Mouse (Mus musculus) cortical plate, adult 2 months (tissue): Measurements from ENCODE around the gene Pip4k2b. TPM values are rescaled to one million over a fixed set of nuclear protein-coding genes. Genes with fewer than 3 reads are reported as not detected.
"Not testable (repeated sequence)": the region's sequence is repeated elsewhere in the genome, so short reads cannot be mapped to it uniquely, and the experiment has no call there.

Experiments
- H3K27ac ChIP-seq: fragments of 200-500 bp; 2 replicates; pipeline ENCODE4 v1.5.1; 2012; ENCODE audit warnings: low read length, control low read depth, inconsistent platforms; ENCODE audit not compliant: insufficient read depth
- H3K4me1 ChIP-seq: fragments of 200-500 bp; 2 replicates; pipeline ENCODE4 v1.6.1; 2011; ENCODE audit warnings: low read length; ENCODE audit not compliant: control insufficient read depth, insufficient read depth
- H3K4me3 ChIP-seq: fragments of 200-500 bp; 2 replicates; pipeline ENCODE4 v1.5.1; 2011; ENCODE audit warnings: mild to moderate bottlenecking, low read length, control low read depth; ENCODE audit not compliant: insufficient read depth
- CTCF ChIP-seq: fragments of 200-500 bp; IDR thresholded peaks from 2 replicates; pipeline ENCODE4 v1.5.1; 2011; ENCODE audit warnings: mild to moderate bottlenecking, control low read depth, low read length; ENCODE audit not compliant: insufficient read depth; ENCODE audit errors: extremely low read depth
- POLR2A ChIP-seq: fragments of 200-500 bp; IDR thresholded peaks from 2 replicates; pipeline ENCODE4 v1.6.1; 2011; ENCODE audit warnings: mild to moderate bottlenecking, low read length, control low read depth; ENCODE audit not compliant: insufficient read depth; ENCODE audit errors: extremely low read depth
- polyA plus RNA-seq: library from polyadenylated mRNA; depleted of rRNA; stranded (reverse); fragments of >200 nt; gene quantifications from 2 replicates; pipeline ENCODE4 v1.2.3, GENCODE M21; 2012; rRNA removed

The Pip4k2b gene
- polyA plus RNA-seq = 64.7 and 67.2 TPM in 2 replicates

GRCm38 (mm10) chr11:97744063-97744717, at the start of gene Pip4k2b:
Pip4k2b (minus strand) TSS chr11:97744704.
- no peak for TF ChIP-seq POLR2A
- TF ChIP-seq CTCF = no peak
- peak within 1 kb of the TSS; percentile 99 for H3K27ac ChIP-seq
- H3K4me3 ChIP-seq = peak within 1 kb of the TSS; percentile 98
- peaks cover 9% of the 10 kb centered on the region for H3K4me1 ChIP-seq

- H3K4me3 ChIP-seq = no peak overlapping the region
- no peaks in the 10 kb centered on the region for H3K4me1 ChIP-seq
- peak; percentile 34; the same call in 1 of the 2 replicates for TF ChIP-seq CTCF
- TF ChIP-seq POLR2A = no peak
- H3K27ac ChIP-seq = no peak overlapping the region
These were observed 48.7 kb upstream of the Pip4k2b start for GRCm38 (mm10) chr11:97793165-97793564.

GRCm38 (mm10) chr11:97790778-97791438, 46.4 kb upstream of the Pip4k2b start:
- not testable (repeated sequence) for H3K4me1 ChIP-seq, H3K4me3 ChIP-seq, H3K27ac ChIP-seq

GRCm38 (mm10) chr11:97789727-97790126, 45.2 kb upstream of the Pip4k2b start:
- H3K4me1 ChIP-seq = no peaks in the 10 kb centered on the region
- no peak overlapping the region for H3K27ac ChIP-seq
- no peak overlapping the region for H3K4me3 ChIP-seq
- TF ChIP-seq CTCF (no peak), POLR2A (no peak)

- no peak overlapping the region for H3K4me3 ChIP-seq
- TF ChIP-seq CTCF (no peak), POLR2A (no peak)
- H3K27ac ChIP-seq = no peak overlapping the region
- H3K4me1 ChIP-seq = no peaks in the 10 kb centered on the region
These were observed 43.5 kb upstream of the Pip4k2b start for GRCm38 (mm10) chr11:97787961-97788360.

GRCm38 (mm10) chr11:97782564-97782895, 38.0 kb upstream of the Pip4k2b start:
- peaks cover 2% of the 10 kb centered on the region; the same call in 1 of the 2 replicates for H3K4me1 ChIP-seq
- TF ChIP-seq POLR2A = no peak
- TF ChIP-seq CTCF = no peak
- H3K27ac ChIP-seq = no peak overlapping the region
- peak overlapping the region; percentile 74 for H3K4me3 ChIP-seq

- H3K27ac ChIP-seq = peak within 1 kb of the TSS; percentile 68
- no peak for TF ChIP-seq CTCF
- peak; percentile 98 for TF ChIP-seq POLR2A
These were observed 37.5 kb upstream of the Pip4k2b start, which contains the start of gene Rpl23 for GRCm38 (mm10) chr11:97781832-97782563. Rpl23 (minus strand) TSS chr11:97782437.

GRCm38 (mm10) chr11:97781478-97781831, 37.0 kb upstream of the Pip4k2b start:
- TF ChIP-seq CTCF (no peak), POLR2A (no peak)
- no peak overlapping the region for H3K27ac ChIP-seq
- H3K4me3 ChIP-seq = peak overlapping the region; percentile 74
- H3K4me1 ChIP-seq = peaks cover 2% of the 10 kb centered on the region; the same call in 1 of the 2 replicates

More at GRCm38 (mm10) chr11:97781832-97782563, 37.5 kb upstream of the Pip4k2b start, which contains the start of gene Rpl23:
- H3K4me3 ChIP-seq = peak within 1 kb of the TSS; percentile 74
- peaks cover 2% of the 10 kb centered on the region; the same call in 1 of the 2 replicates for H3K4me1 ChIP-seq

- Histone ChIP-seq H3K27ac (no peak overlapping the region), H3K4me3 (no peak overlapping the region), H3K4me1 (peaks cover 2% of the 10 kb centered on the region; the same call in 1 of the 2 replicates)
- no peak for TF ChIP-seq POLR2A
- no peak for TF ChIP-seq CTCF
These were observed 35.6 kb upstream of the Pip4k2b start for GRCm38 (mm10) chr11:97779968-97780701.

- peaks cover 2% of the 10 kb centered on the region; the same call in 1 of the 2 replicates for H3K4me1 ChIP-seq
These were observed 34.4 kb upstream of the Pip4k2b start for GRCm38 (mm10) chr11:97778918-97779317.

More at GRCm38 (mm10) chr11:97778918-97779317, 34.4 kb upstream of the Pip4k2b start:
- TF ChIP-seq CTCF (no peak), POLR2A (no peak)
- Histone ChIP-seq H3K4me3 (no peak overlapping the region), H3K27ac (no peak overlapping the region)
